Mouse (Mus musculus) heart, postnatal 36 days (tissue): ENCODE results near the gene Rfx1. TPM values are rescaled to one million over a fixed set of nuclear protein-coding genes. Genes with fewer than 3 reads are reported as not detected.

ENCODE experiments used
- DNase-seq, 2 experiments: peaks; one replicate each; pipeline ENCODE4 v3.0.0; 2021 to 2022
- intact Hi-C: fragments of 180-260 bp; cut with DNase I; formaldehyde crosslinking; loops from one replicate; pipeline ENCODE4 v1.15.1; 2025
- microRNA-seq, 2 experiments: library from miRNA; unstranded; fragments of <30 nt; microRNA quantifications; one replicate each; pipeline ENCODE4 v1.2.0; 2021; ENCODE audit warnings: borderline number of aligned reads in 2 of 2
- total RNA-seq, 2 experiments: library from RNA; stranded (reverse); gene quantifications; 2 replicates each; pipeline ENCODE4 v1.2.3; 2021

The Rfx1 gene
- total RNA-seq, 2 experiments from 2014 or later: 11.0 to 12.3 TPM

DNA sequence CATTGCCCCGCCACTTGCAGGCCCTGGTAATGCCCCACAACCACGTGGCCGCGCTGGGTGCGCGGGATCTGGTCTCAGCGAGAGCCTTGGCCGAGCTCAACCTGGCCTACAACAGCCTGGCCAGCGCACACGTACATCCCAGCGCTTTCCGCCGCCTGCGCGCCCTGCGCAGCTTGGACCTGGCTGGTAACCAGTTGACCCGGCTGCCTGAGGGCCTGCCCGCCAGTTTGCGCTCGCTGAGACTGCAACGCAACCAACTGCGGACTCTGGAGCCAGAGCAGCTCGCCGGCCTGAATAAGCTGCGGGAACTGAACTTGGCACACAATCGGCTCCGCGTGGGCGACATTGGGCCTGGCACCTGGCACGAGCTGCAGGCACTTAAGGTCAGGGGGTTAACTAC lies 64.2 kb downstream of the Rfx1 start:
- intact Hi-C loops: no loop called here

DNA sequence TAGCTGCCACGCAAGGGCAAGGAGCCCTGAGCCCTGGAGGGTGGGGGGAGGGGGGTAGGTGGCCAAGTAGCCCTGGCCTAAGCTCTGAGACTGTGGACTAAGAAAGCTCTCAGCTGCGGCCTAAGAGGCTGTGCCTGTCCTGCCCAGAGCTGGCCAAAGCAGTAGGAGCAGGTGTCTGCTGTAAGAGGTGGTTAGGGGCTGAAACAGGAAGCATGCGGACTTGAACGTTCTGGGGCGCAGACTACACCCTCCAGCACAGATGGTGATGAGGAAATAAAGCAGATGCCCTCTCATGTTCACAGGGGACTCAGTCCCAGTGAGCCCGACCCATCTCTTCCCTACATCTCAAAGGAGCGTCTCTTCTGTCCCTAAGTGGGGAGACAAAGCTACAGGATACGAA lies 65.6 kb downstream of the Rfx1 start:
- DNase-seq: no peak
- intact Hi-C loops: no loop called here

More for the DNA sequence above, 64.2 kb downstream of the Rfx1 start:
- DNase-seq: peak; percentile 18 to 19

GRCm38 (mm10) chr8:84137848-84138247 lies 71.2 kb downstream of the Rfx1 start:
- DNase-seq: no peak
- intact Hi-C loops: no loop called here

DNA sequence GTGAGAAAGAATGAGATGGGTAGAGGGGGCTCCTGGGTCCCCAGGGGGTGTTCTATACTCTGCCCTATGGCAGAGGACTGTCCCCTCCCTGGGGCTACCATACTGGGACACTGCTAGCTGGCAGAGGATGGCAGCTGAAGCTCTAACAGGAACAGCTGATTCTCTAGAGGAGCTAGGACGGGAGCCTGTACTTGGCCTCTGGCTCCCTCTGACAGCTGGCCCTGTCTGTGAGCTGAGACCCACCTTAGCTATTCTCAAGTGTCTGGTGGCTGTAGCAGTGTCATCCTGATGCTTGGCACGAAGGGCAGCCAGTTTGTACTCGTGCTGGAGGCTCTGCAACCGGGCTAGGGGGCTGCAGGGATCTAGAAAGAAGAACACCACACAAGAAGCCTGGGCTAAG lies 74.2 kb downstream of the Rfx1 start:
- intact Hi-C loops: no loop called here
- no peak for DNase-seq

- intact Hi-C loops: loop anchor here (5.0 kb wide), 1 partner anchor 82 kb away; no protein-coding TSS in a partner anchor
- DNase-seq: no peak
These were observed 78.1 kb downstream of the Rfx1 start for GRCm38 (mm10) chr8:84144636-84145245.

Small RNA genes within 50 kb of the gene (microRNA-seq; reads per million reads assigned to microRNA genes)
- gene Mir709: 0 reads per million in 2 experiments

Other genes with a start within 250 kb of the Rfx1 start
- gene Adgrl1, start 166.7 kb upstream of the Rfx1 start, total RNA-seq: 10 to 100 TPM; 13.9 to 15.0 TPM
- gene Gm10644, start 111.6 kb upstream of the Rfx1 start, total RNA-seq: under 1 TPM; 0.92 to 0.95 TPM
- gene Asf1b, start 111.3 kb upstream of the Rfx1 start, total RNA-seq: 1 to 10 TPM; 1.2 to 2.4 TPM
- 100 to 1,000 TPM; 336 to 360 TPM for gene Prkaca, start 93.8 kb upstream of the Rfx1 start, total RNA-seq
- 10 to 100 TPM; 27.3 to 33.1 TPM for gene Samd1, start 69.2 kb upstream of the Rfx1 start, total RNA-seq
- gene 1700067K01Rik, start 65.3 kb upstream of the Rfx1 start, total RNA-seq: not detected
- 1 to 10 TPM; 2.6 to 3.4 TPM for gene 2210011C24Rik, start 54.7 kb upstream of the Rfx1 start, total RNA-seq
- gene Palm3, start 45.4 kb upstream of the Rfx1 start, total RNA-seq: under 1 TPM; 0.11 to 0.87 TPM
- 1 to 10 TPM; 3.0 to 3.1 TPM for gene Il27ra, start 24.2 kb upstream of the Rfx1 start, total RNA-seq
- gene Rln3, start 21.8 kb upstream of the Rfx1 start, total RNA-seq: not detected
- gene Gm10643, start 1.7 kb upstream of the Rfx1 start, total RNA-seq: 1 to 10 TPM; 4.1 to 4.5 TPM
- gene Dcaf15, start 37.9 kb downstream of the Rfx1 start, total RNA-seq: 1 to 10 TPM; 8.1 to 8.2 TPM
- gene Podnl1, start 59.2 kb downstream of the Rfx1 start, total RNA-seq: not detected
- gene Cc2d1a, start 81.1 kb downstream of the Rfx1 start, total RNA-seq: 10 to 100 TPM; 14.5 to 15.8 TPM
- under 1 TPM in 1 of 2 experiments, not detected in 1; 0.36 TPM for gene 4930432K21Rik, start 81.2 kb downstream of the Rfx1 start, total RNA-seq
- under 1 TPM; 0.80 to 0.95 TPM for gene Nanos3, start 118.4 kb downstream of the Rfx1 start, total RNA-seq
- gene Zswim4, start 170.2 kb downstream of the Rfx1 start, total RNA-seq: 10 to 100 TPM in 1 of 2 experiments, 1 to 10 TPM in 1; 9.5 to 11.0 TPM
- gene D8Ertd738e, start 182.9 kb downstream of the Rfx1 start, total RNA-seq: 100 to 1,000 TPM; 231 to 232 TPM
- gene Mri1, start 190.5 kb downstream of the Rfx1 start, total RNA-seq: 10 to 100 TPM; 10.1 to 12.3 TPM
- gene Ccdc130, start 203.5 kb downstream of the Rfx1 start, total RNA-seq: 10 to 100 TPM in 1 of 2 experiments, 1 to 10 TPM in 1; 7.5 to 11.0 TPM